Mouse (Mus musculus) liver, postnatal 0 days (tissue): Measurements from ENCODE around the gene Jpt1. TPM values are rescaled to one million over a fixed set of nuclear protein-coding genes. Genes with fewer than 3 reads are reported as not detected.

Experiments
- ATAC-seq: fragments of 200-750 bp; cut with Nextera tagmentation; 2 replicates; pipeline ENCODE4 v1.8.0; 2017; ENCODE audit warnings: mild to moderate bottlenecking, moderate library complexity
- DNase-seq: peaks from one replicate; pipeline ENCODE4 v3.0.0-alpha.2; 2016
- H3K27ac ChIP-seq: fragments of 300-500 bp; sonication (generic); 2 replicates; pipeline ENCODE4 v1.5.1; 2014; ENCODE audit warnings: antibody characterized with exemption, moderate library complexity, mild to moderate bottlenecking, low read depth
- H3K27me3 ChIP-seq: fragments of 300-500 bp; sonication (generic); 2 replicates; pipeline ENCODE4 v1.6.1; 2014; ENCODE audit warnings: low read length, control low read depth, mixed read lengths; ENCODE audit not compliant: insufficient read depth
- H3K36me3 ChIP-seq: fragments of 300-500 bp; sonication (generic); replicated peaks from 2 replicates; pipeline ENCODE4 v1.6.1; 2014; ENCODE audit warnings: mild to moderate bottlenecking, control low read depth, low read length, moderate library complexity, mixed read lengths; ENCODE audit not compliant: insufficient read depth
- H3K4me1 ChIP-seq: fragments of 300-500 bp; sonication (generic); 2 replicates; pipeline ENCODE4 v1.6.1; 2014; ENCODE audit warnings: antibody characterized with exemption, mild to moderate bottlenecking, control low read depth; ENCODE audit not compliant: insufficient read depth
- H3K4me2 ChIP-seq: fragments of 300-500 bp; sonication (generic); 2 replicates; pipeline ENCODE4 v1.6.1; 2014; ENCODE audit warnings: low read depth, mild to moderate bottlenecking, low read length, moderate library complexity, mixed read lengths
- H3K4me3 ChIP-seq: fragments of 300-500 bp; sonication (generic); 2 replicates; pipeline ENCODE4 v1.5.1; 2014; ENCODE audit warnings: low read depth, low read length
- H3K9ac ChIP-seq: fragments of 300-500 bp; sonication (generic); replicated peaks from 2 replicates; pipeline ENCODE4 v1.6.1; 2014; ENCODE audit warnings: mild to moderate bottlenecking, moderate library complexity
- H3K9me3 ChIP-seq: fragments of 300-500 bp; sonication (generic); 2 replicates; pipeline ENCODE4 v1.6.1; 2016; ENCODE audit warnings: mild to moderate bottlenecking, control low read depth, low read length, mixed read lengths
- CTCF ChIP-seq: sonication (generic); IDR thresholded peaks from 2 replicates; pipeline ENCODE4 v1.5.1; 2016; ENCODE audit warnings: antibody characterized with exemption, low read depth
- EP300 ChIP-seq: IDR thresholded peaks from 2 replicates; pipeline ENCODE4 v1.6.1; 2016; ENCODE audit warnings: antibody characterized with exemption, low read depth, mild to moderate bottlenecking
- WGBS: fragments of 180-500 bp; shearing (Covaris S2); extraction: QIAGEN DNeasy Blood & Tissue Kit; methylation state at CpG from one replicate; pipeline ENCODE4 v1.1.7; 2014; ENCODE audit not compliant: insufficient replicate concordance; 5-methylcytosine and 5-hydroxymethylcytosine counted together
- polyA plus RNA-seq: library from polyadenylated mRNA; unstranded; fragments of >200 nt; fragmentation: Nextera tagmentation; extraction: Ambion mirVana; gene quantifications from 2 replicates; pipeline ENCODE4 v1.2.1, GENCODE M21; 2015

The Jpt1 gene
- polyA plus RNA-seq, 1 experiment from 2014 or later = 114 TPM

DNA sequence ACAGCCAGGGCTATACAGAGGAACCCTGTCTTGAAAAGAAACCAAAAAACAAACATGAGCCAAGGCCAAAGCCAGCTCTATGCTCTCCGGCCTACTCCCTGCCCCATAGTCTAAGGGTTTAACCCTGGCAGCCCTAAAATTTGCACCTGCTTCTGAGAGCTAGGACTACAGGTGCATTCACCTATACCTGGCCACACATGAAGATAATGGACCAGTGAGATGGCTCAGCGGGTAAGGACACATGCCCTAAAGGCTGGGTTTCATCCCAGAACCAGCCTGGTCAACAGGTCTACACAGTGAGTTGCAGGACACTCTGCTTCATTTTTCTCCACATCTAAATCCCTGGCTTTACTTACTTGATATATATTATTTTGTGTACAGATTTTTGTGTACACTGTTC lies 8.1 kb upstream of the Jpt1 start:
- 97% methylated on average over 2 of the region's 2 CpGs for WGBS
- Histone ChIP-seq H3K27me3 (no peaks in the 10 kb centered on the region), H3K4me2 (no peak overlapping the region), H3K4me1 (no peaks in the 10 kb centered on the region), H3K9ac (no peak overlapping the region), H3K4me3 (no peak overlapping the region), H3K27ac (no peak overlapping the region), H3K9me3 (no peaks in the 10 kb centered on the region), H3K36me3 (peaks cover 32% of the 10 kb centered on the region)
- ATAC-seq (no peak), DNase-seq (no peak)
- no peak for TF ChIP-seq EP300
- no peak for TF ChIP-seq CTCF

- ATAC-seq = no peak
Measured at GRCm38 (mm10) chr11:115521080-115521479, 6.9 kb upstream of the Jpt1 start.

GRCm38 (mm10) chr11:115520218-115520617 lies 6.0 kb upstream of the Jpt1 start:
- WGBS = 88% methylated on average over 2 of the region's 2 CpGs
- DNase-seq = no peak
- Histone ChIP-seq H3K9ac (no peak overlapping the region), H3K4me1 (peaks cover 2% of the 10 kb centered on the region; the same call in 1 of the 2 replicates), H3K36me3 (peaks cover 13% of the 10 kb centered on the region; the same call in 1 of the 2 replicates), H3K27ac (no peak overlapping the region), H3K4me2 (no peak overlapping the region), H3K4me3 (no peak overlapping the region), H3K27me3 (no peaks in the 10 kb centered on the region), H3K9me3 (no peaks in the 10 kb centered on the region)
- TF ChIP-seq CTCF (no peak), EP300 (no peak)
- ATAC-seq = no peak

More at GRCm38 (mm10) chr11:115521080-115521479, 6.9 kb upstream of the Jpt1 start:
- 76% methylated on average over 4 of the region's 4 CpGs for WGBS
- DNase-seq = no peak
- Histone ChIP-seq H3K27ac (no peak overlapping the region), H3K9ac (no peak overlapping the region), H3K4me1 (no peaks in the 10 kb centered on the region), H3K4me2 (no peak overlapping the region), H3K4me3 (no peak overlapping the region), H3K27me3 (no peaks in the 10 kb centered on the region), H3K9me3 (no peaks in the 10 kb centered on the region), H3K36me3 (peaks cover 22% of the 10 kb centered on the region)
- TF ChIP-seq CTCF (no peak), EP300 (no peak)

- no peak overlapping the region for H3K4me2 ChIP-seq
- H3K9me3 ChIP-seq = no peaks in the 10 kb centered on the region
- H3K4me1 ChIP-seq = peaks cover 4% of the 10 kb centered on the region; the same call in 1 of the 2 replicates
- no peaks in the 10 kb centered on the region for H3K27me3 ChIP-seq
- 65% methylated on average over 3 of the region's 3 CpGs for WGBS
- no peak overlapping the region for H3K9ac ChIP-seq
- ATAC-seq = no peak
- H3K4me3 ChIP-seq = no peak overlapping the region
- H3K36me3 ChIP-seq = peaks cover 8% of the 10 kb centered on the region; the same call in 1 of the 2 replicates
- TF ChIP-seq EP300 (no peak), CTCF (no peak)
- H3K27ac ChIP-seq = no peak overlapping the region
- DNase-seq = no peak
Measured at GRCm38 (mm10) chr11:115519581-115519980, 5.4 kb upstream of the Jpt1 start.

DNA sequence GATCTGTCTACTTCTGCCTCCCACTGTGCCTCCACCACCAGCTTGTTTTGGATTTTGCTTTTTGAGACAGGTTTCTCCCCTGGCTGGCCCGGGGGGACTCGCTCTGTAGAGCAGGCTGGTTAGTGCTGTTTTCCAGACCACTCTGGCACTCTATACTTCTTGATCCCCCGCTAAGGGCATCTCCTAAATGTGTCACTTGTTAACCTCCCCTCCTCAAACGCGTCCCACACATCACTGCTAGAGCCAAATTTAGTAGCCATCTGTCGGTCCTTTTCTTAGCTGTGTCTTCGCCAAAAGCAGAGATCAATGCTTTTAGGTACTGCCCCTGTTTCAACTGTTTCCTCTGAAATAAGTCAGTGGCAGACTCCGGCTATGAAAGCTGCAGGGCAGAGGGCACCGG lies 4.5 kb upstream of the Jpt1 start:
- H3K9me3 ChIP-seq = no peaks in the 10 kb centered on the region
- H3K4me1 ChIP-seq = peaks cover 4% of the 10 kb centered on the region; the same call in 1 of the 2 replicates
- TF ChIP-seq CTCF = no peak
- no peak for TF ChIP-seq EP300
- DNase-seq (no peak), ATAC-seq (no peak)
- H3K27me3 ChIP-seq = no peaks in the 10 kb centered on the region
- H3K9ac ChIP-seq = no peak overlapping the region
- peaks cover 6% of the 10 kb centered on the region; the same call in 1 of the 2 replicates for H3K36me3 ChIP-seq
- H3K4me2 ChIP-seq = no peak overlapping the region
- WGBS = 59% methylated on average over 9 of the region's 9 CpGs
- no peak overlapping the region for H3K27ac ChIP-seq
- no peak overlapping the region for H3K4me3 ChIP-seq

DNA sequence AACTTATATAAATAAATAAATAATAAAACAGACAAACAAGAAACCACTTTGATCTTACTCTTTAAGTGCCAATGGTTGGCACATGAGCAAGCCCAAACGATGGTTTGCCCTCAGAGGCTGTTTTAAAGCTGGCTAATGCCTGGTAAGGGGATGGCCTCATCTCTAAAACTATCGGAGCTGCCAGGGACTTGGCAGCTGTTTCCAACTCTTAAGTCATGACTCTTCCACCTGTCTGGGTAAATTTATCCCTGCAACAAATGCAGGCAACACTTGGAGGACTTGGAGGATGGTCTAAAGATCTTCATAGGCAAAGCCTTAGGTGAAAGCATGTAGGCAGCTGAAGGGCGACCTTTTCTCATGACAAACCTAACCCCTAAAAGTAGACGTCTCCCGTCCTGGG lies 2.8 kb upstream of the Jpt1 start:
- Histone ChIP-seq H3K27me3 (no peaks in the 10 kb centered on the region), H3K4me2 (no peak overlapping the region), H3K36me3 (no peaks in the 10 kb centered on the region), H3K27ac (no peak overlapping the region), H3K4me1 (peaks cover 15% of the 10 kb centered on the region), H3K9ac (no peak overlapping the region), H3K9me3 (no peaks in the 10 kb centered on the region), H3K4me3 (no peak overlapping the region)
- TF ChIP-seq CTCF = no peak
- no peak for TF ChIP-seq EP300
- WGBS = 79% methylated on average over 5 of the region's 5 CpGs
- DNase-seq (no peak), ATAC-seq (no peak)

DNA sequence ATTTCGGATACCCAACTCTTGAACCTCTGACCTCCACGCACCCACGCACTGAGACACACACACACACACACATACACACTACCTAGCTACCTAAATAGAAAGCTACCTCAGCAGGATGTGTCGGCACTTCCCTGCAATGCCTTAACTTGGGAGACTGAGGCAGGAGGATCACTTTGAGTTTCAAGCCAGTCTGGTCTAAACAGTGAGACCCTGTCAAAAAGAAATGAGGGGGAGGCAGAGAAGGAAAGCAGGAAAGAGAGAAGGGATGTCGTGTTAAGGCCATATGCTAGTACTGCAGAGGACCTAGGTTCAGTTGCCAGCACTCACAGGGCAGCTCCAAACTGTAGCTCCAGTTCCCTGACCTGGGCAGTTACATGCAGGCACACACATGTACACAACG lies 834 bp upstream of the Jpt1 start:
- ATAC-seq = no peak
- H3K9ac ChIP-seq = no peak overlapping the region

More for the DNA sequence above, 834 bp upstream of the Jpt1 start:
- H3K4me3 ChIP-seq = no peak overlapping the region
- no peaks in the 10 kb centered on the region for H3K27me3 ChIP-seq
- DNase-seq = no peak
- H3K4me2 ChIP-seq = no peak overlapping the region
- H3K36me3 ChIP-seq = no peaks in the 10 kb centered on the region
- WGBS = 62% methylated on average over 6 of the region's 6 CpGs
- H3K27ac ChIP-seq = no peak overlapping the region
- no peaks in the 10 kb centered on the region for H3K9me3 ChIP-seq
- TF ChIP-seq CTCF (no peak), EP300 (no peak)
- H3K4me1 ChIP-seq = peaks cover 33% of the 10 kb centered on the region
